Mouse (Mus musculus): ENCODE results near the gene Cast.

DNA sequence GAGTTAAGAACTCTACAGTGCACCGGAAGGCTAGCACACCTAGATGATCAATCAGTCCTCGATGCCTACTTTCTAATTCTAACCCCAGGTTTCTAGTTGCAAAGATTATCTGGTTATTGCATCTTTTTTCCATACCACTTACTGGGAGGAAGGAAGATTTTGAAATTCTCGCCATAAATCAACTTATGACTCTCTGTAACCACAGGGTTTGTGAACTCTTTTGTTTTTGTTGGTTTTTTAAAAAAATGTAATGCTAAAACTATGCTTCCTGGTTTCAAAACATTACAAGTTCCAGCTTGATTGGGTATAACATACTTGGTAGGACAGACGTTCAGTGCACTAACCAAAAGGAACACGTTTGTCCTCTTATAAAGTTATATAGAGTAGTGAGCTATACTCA, 1.7 kb downstream of the Cast start:
- TF ChIP-seq CTCF (IDR thresholded peaks at IDR 0.05; ENCODE audit: low read depth) (no peak), EP300 (IDR thresholded peaks at IDR 0.05; ENCODE audit: low read depth) (no peak)
